In the genomic region with DNA sequence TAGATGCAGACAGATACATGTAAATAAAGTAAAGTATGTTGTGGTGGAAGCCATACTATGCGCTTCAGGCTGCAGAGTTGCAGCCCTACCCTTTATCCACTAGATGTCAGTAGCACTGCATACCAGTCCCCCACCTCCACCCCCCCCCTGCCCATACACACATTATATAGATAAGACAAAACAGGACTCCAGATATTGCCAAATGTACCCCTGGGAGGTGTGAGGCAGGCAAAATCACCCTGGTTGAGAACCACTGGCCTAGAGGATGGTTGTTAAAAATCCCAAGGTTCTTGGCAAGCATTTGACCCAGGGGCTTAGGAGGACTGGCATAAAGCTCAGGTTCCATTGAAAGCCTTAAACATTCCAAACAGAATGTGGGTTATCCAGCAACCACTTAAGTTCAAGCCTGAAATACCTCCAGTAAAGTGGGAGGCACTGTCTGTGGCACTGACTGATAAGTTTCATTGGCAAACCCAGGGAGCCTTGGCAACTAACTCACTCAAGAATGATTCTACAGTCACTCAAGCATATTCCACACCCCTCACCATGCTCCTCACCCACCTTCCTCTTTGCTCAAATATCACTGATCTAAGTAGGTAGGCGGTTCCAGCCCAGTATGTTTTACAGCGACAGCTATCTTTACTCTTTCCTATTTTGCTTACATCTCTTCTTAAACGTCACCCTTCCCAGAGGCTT, we compare ENCODE assay signal across 8 mouse cellular contexts. TPM values are rescaled to one million over a fixed set of nuclear protein-coding genes. Genes with fewer than 3 reads are reported as not detected.
DNase-seq lines count a peak whose midpoint lies in the region; ATAC-seq and TF ChIP-seq lines count a peak whose summit lies in the region.

No protein-coding gene starts in this region.

- TF ChIP-seq CTCF in gastrocnemius, adult 2 months (IDR thresholded peaks at IDR 0.05), result peak; percentile 94; the same call in 1 of the 2 replicates
- peak; percentile 93 for TF ChIP-seq CTCF in hindbrain, postnatal 0 days (IDR thresholded peaks at IDR 0.05; ENCODE audit: low read depth)

- WGBS in forebrain, embryonic 11.5 days, result 17% methylated on average over 4 of the region's 4 CpGs
- WGBS in hindbrain, postnatal 0 days, result 15% methylated on average over 4 of the region's 4 CpGs
- WGBS in liver, embryonic 16.5 days (ENCODE audit: insufficient replicate concordance), result 3% methylated on average over 4 of the region's 4 CpGs
- WGBS in neural tube, embryonic 11.5 days, result 26% methylated on average over 4 of the region's 4 CpGs

- no peaks in the 10 kb centered on the region for H3K9me3 ChIP-seq in forebrain, embryonic 11.5 days (ENCODE audit: control insufficient read depth, low read length)
- H3K9me3 ChIP-seq in hindbrain, postnatal 0 days (ENCODE audit: low read length), result no peaks in the 10 kb centered on the region
- no peaks in the 10 kb centered on the region for H3K9me3 ChIP-seq in liver, embryonic 16.5 days (replicated peaks; ENCODE audit: control insufficient read depth, low read length)
- H3K9me3 ChIP-seq in neural tube, embryonic 11.5 days (ENCODE audit: control insufficient read depth, low read length), result no peaks in the 10 kb centered on the region

- peak overlapping the region; percentile 90 for H3K4me3 ChIP-seq in gastrocnemius, adult 2 months
- peak overlapping the region; percentile 88 for H3K4me3 ChIP-seq in forebrain, embryonic 11.5 days (ENCODE audit: low read depth, low read length)
- H3K4me3 ChIP-seq in hindbrain, postnatal 0 days (ENCODE audit: low read length), result peak overlapping the region; percentile 84
- H3K4me3 ChIP-seq in liver, embryonic 16.5 days (ENCODE audit: low read depth, low read length), result peak overlapping the region; percentile 68
- peak overlapping the region; percentile 84 for H3K4me3 ChIP-seq in neural tube, embryonic 11.5 days (ENCODE audit: low read depth, low read length)

- H3K36me3 ChIP-seq in forebrain, embryonic 11.5 days (ENCODE audit: control insufficient read depth, insufficient read depth, low read length), result no peaks in the 10 kb centered on the region; the same call in 1 of the 2 replicates
- H3K36me3 ChIP-seq in hindbrain, postnatal 0 days (ENCODE audit: insufficient read depth, low read length), result peaks cover 6% of the 10 kb centered on the region; the same call in 1 of the 2 replicates
- peaks cover 2% of the 10 kb centered on the region; the same call in 1 of the 2 replicates for H3K36me3 ChIP-seq in liver, embryonic 16.5 days (ENCODE audit: control insufficient read depth, insufficient read depth)
- peaks cover 2% of the 10 kb centered on the region for H3K36me3 ChIP-seq in neural tube, embryonic 11.5 days (ENCODE audit: control insufficient read depth, insufficient read depth, low read length)

- peak overlapping the region; percentile 75 for H3K4me2 ChIP-seq in forebrain, embryonic 11.5 days (ENCODE audit: low read depth, low read length, severe bottlenecking)
- peak overlapping the region; percentile 93 for H3K4me2 ChIP-seq in hindbrain, postnatal 0 days (ENCODE audit: low read depth, low read length)
- H3K4me2 ChIP-seq in liver, embryonic 16.5 days (ENCODE audit: low read depth, low read length), result peak overlapping the region; percentile 80
- H3K4me2 ChIP-seq in neural tube, embryonic 11.5 days (ENCODE audit: low read depth), result peak overlapping the region; percentile 89

- no peaks in the 10 kb centered on the region for H3K27me3 ChIP-seq in forebrain, embryonic 11.5 days (ENCODE audit: control insufficient read depth, insufficient read depth, low read length)
- H3K27me3 ChIP-seq in hindbrain, postnatal 0 days (ENCODE audit: insufficient read depth, low read length), result no peaks in the 10 kb centered on the region
- no peaks in the 10 kb centered on the region for H3K27me3 ChIP-seq in liver, embryonic 16.5 days (ENCODE audit: control insufficient read depth, insufficient read depth, low read depth, low read length)
- H3K27me3 ChIP-seq in neural tube, embryonic 11.5 days (ENCODE audit: control insufficient read depth, insufficient read depth, low read length), result no peaks in the 10 kb centered on the region

- ATAC-seq in forebrain, embryonic 11.5 days (replicated peaks; ENCODE audit: low FRiP score), result no peak
- peak; percentile 27; the same call in 1 of the 2 replicates for ATAC-seq in hindbrain, postnatal 0 days
- ATAC-seq in liver, embryonic 16.5 days (ENCODE audit: low read depth), result peak; percentile 33
- ATAC-seq in neural tube, embryonic 11.5 days (ENCODE audit: insufficient read depth, low FRiP score, low TSS enrichment), result no peak

- peak overlapping the region; percentile 75; the same call in 1 of the 2 replicates for H3K9ac ChIP-seq in forebrain, embryonic 11.5 days (ENCODE audit: low read length)
- peak overlapping the region; percentile 93 for H3K9ac ChIP-seq in hindbrain, postnatal 0 days (replicated peaks; ENCODE audit: low read length)
- H3K9ac ChIP-seq in liver, embryonic 16.5 days (ENCODE audit: low read depth, low read length), result peak overlapping the region; percentile 73
- peak overlapping the region; percentile 85 for H3K9ac ChIP-seq in neural tube, embryonic 11.5 days (ENCODE audit: low read length)

- peak overlapping the region; percentile 99 for H3K27ac ChIP-seq in gastrocnemius, adult 2 months
- no peak overlapping the region for H3K27ac ChIP-seq in forebrain, embryonic 11.5 days (ENCODE audit: low read depth, low read length)
- H3K27ac ChIP-seq in hindbrain, postnatal 0 days, result peak overlapping the region; percentile 95
- peak overlapping the region; percentile 87 for H3K27ac ChIP-seq in liver, embryonic 16.5 days (ENCODE audit: low read length)
- H3K27ac ChIP-seq in neural tube, embryonic 11.5 days (ENCODE audit: low read depth, low read length), result no peak overlapping the region; the same call in 1 of the 2 replicates

- intact Hi-C loops in gastrocnemius, adult 2 months (cut with DNase I), result loop anchor here (2.0 kb wide), 2 partner anchors 84 to 146 kb away; no protein-coding TSS in a partner anchor
- intact Hi-C loops in gastrocnemius, postnatal 14 days (cut with DNase I; ENCODE audit: low total_unique reads), result loop anchor here (5.0 kb wide), 1 partner anchor 83 kb away; no protein-coding TSS in a partner anchor

- DNase-seq in gastrocnemius, adult 2 months, result no peak
- DNase-seq in gastrocnemius, postnatal 14 days, result no peak
- peak; percentile 81 for DNase-seq in brain, adult 2 months (ENCODE audit: low read depth, low spot score)
- peak; percentile 68 for DNase-seq in forebrain, embryonic 11.5 days (ENCODE audit: low spot score)
- peak; percentile 71 for DNase-seq in hindbrain, postnatal 0 days (ENCODE audit: low spot score)
- DNase-seq in neural tube, embryonic 11.5 days (ENCODE audit: low spot score), result peak; percentile 62
- DNase-seq in gastrocnemius, postnatal 4 days (ENCODE audit: low spot score in 2 of 2), result no peak

- H3K4me1 ChIP-seq in forebrain, embryonic 11.5 days (replicated peaks; ENCODE audit: control insufficient read depth, insufficient read depth, low read length), result no peaks in the 10 kb centered on the region; the same call in 1 of the 2 replicates
- H3K4me1 ChIP-seq in hindbrain, postnatal 0 days (ENCODE audit: insufficient read depth, low read length), result 0 out of 2 replicates have a peak, but pooled peaks cover 5% of the 10 kb centered on the region
- peaks cover 25% of the 10 kb centered on the region for H3K4me1 ChIP-seq in liver, embryonic 16.5 days (ENCODE audit: control insufficient read depth, low read depth, low read length)
- H3K4me1 ChIP-seq in neural tube, embryonic 11.5 days (ENCODE audit: control insufficient read depth, insufficient read depth, low read length), result peaks cover 4% of the 10 kb centered on the region

RNA-seq across cellular contexts. Expression of a gene that starts 1.2 kb away (rescaled TPM):
- 10 to 100 TPM; 34.5 to 43.4 TPM for total RNA-seq in gastrocnemius, adult 2 months (2021)
- total RNA-seq in gastrocnemius, postnatal 14 days (2021), result 10 to 100 TPM; 20.8 to 28.0 TPM
- 81.4 and 82.2 TPM in 2 replicates for polyA plus RNA-seq in forebrain, embryonic 11.5 days (2014; fragmentation: Nextera tagmentation; extraction: Ambion mirVana)
- total RNA-seq in hindbrain, postnatal 0 days (2014; rRNA removed), result 73.6 and 76.3 TPM in 2 replicates
- polyA plus RNA-seq in hindbrain, postnatal 0 days (2015; fragmentation: Nextera tagmentation; extraction: Ambion mirVana), result 95.7 and 103 TPM in 2 replicates
- polyA plus RNA-seq in liver, embryonic 16.5 days (2015; fragmentation: Nextera tagmentation; extraction: Ambion mirVana), result 37.9 and 42.2 TPM in 2 replicates
- 73.2 and 81.3 TPM in 2 replicates for polyA plus RNA-seq in neural tube, embryonic 11.5 days (2014; fragmentation: Nextera tagmentation; extraction: Ambion mirVana)
- 10 to 100 TPM; 36.7 to 50.5 TPM for total RNA-seq in gastrocnemius, postnatal 4 days (2021)

RNA-seq across cellular contexts. Expression of a gene that starts 28.1 kb away (rescaled TPM):
- 10 to 100 TPM; 33.2 to 40.2 TPM for total RNA-seq in gastrocnemius, adult 2 months (2021)
- 10 to 100 TPM; 29.3 to 30.5 TPM for total RNA-seq in gastrocnemius, postnatal 14 days (2021)
- 70.5 and 78.4 TPM in 2 replicates for polyA plus RNA-seq in forebrain, embryonic 11.5 days (2014; fragmentation: Nextera tagmentation; extraction: Ambion mirVana)
- 94.4 and 108 TPM in 2 replicates for total RNA-seq in hindbrain, postnatal 0 days (2014; rRNA removed)
- 66.4 and 75.2 TPM in 2 replicates for polyA plus RNA-seq in hindbrain, postnatal 0 days (2015; fragmentation: Nextera tagmentation; extraction: Ambion mirVana)
- 29.7 and 31.2 TPM in 2 replicates for polyA plus RNA-seq in liver, embryonic 16.5 days (2015; fragmentation: Nextera tagmentation; extraction: Ambion mirVana)
- 50.6 and 51.8 TPM in 2 replicates for polyA plus RNA-seq in neural tube, embryonic 11.5 days (2014; fragmentation: Nextera tagmentation; extraction: Ambion mirVana)
- total RNA-seq in gastrocnemius, postnatal 4 days (2021), result 10 to 100 TPM; 50.8 to 75.1 TPM

RNA-seq across cellular contexts. Expression of a gene that starts 40.1 kb away (rescaled TPM):
- 10 to 100 TPM; 13.0 to 13.7 TPM for total RNA-seq in gastrocnemius, adult 2 months (2021)
- 10 to 100 TPM; 14.3 to 15.3 TPM for total RNA-seq in gastrocnemius, postnatal 14 days (2021)
- polyA plus RNA-seq in forebrain, embryonic 11.5 days (2014; fragmentation: Nextera tagmentation; extraction: Ambion mirVana), result 55.2 and 56.2 TPM in 2 replicates
- 50.4 and 56.8 TPM in 2 replicates for total RNA-seq in hindbrain, postnatal 0 days (2014; rRNA removed)
- 24.2 and 28.4 TPM in 2 replicates for polyA plus RNA-seq in hindbrain, postnatal 0 days (2015; fragmentation: Nextera tagmentation; extraction: Ambion mirVana)
- polyA plus RNA-seq in liver, embryonic 16.5 days (2015; fragmentation: Nextera tagmentation; extraction: Ambion mirVana), result 4.8 and 5.8 TPM in 2 replicates
- polyA plus RNA-seq in neural tube, embryonic 11.5 days (2014; fragmentation: Nextera tagmentation; extraction: Ambion mirVana), result 43.8 and 47.2 TPM in 2 replicates
- 10 to 100 TPM; 32.6 to 34.3 TPM for total RNA-seq in gastrocnemius, postnatal 4 days (2021)

RNA-seq across cellular contexts. Expression of a gene that starts 54.2 kb away (rescaled TPM):
- under 1 TPM; 0.06 to 0.31 TPM for total RNA-seq in gastrocnemius, adult 2 months (2021)
- total RNA-seq in gastrocnemius, postnatal 14 days (2021), result under 1 TPM in 1 of 2 experiments, not detected in 1; 0.14 TPM
- polyA plus RNA-seq in forebrain, embryonic 11.5 days (2014; fragmentation: Nextera tagmentation; extraction: Ambion mirVana), result 0.21 and 0.47 TPM in 2 replicates
- total RNA-seq in hindbrain, postnatal 0 days (2014; rRNA removed), result 1.2 and 2.8 TPM in 2 replicates
- 0.61 and 1.2 TPM in 2 replicates for polyA plus RNA-seq in hindbrain, postnatal 0 days (2015; fragmentation: Nextera tagmentation; extraction: Ambion mirVana)
- polyA plus RNA-seq in liver, embryonic 16.5 days (2015; fragmentation: Nextera tagmentation; extraction: Ambion mirVana), result 2.6 and 2.9 TPM in 2 replicates
- 0.42 and 0.82 TPM in 2 replicates for polyA plus RNA-seq in neural tube, embryonic 11.5 days (2014; fragmentation: Nextera tagmentation; extraction: Ambion mirVana)
- total RNA-seq in gastrocnemius, postnatal 4 days (2021), result 1 to 10 TPM in 1 of 2 experiments, under 1 TPM in 1; 0.47 to 1.5 TPM

Comparison
In these comparisons a context has a peak if more than half of its experiments do, and no peak if none do; other contexts are left out.
1. DNase-seq: peak in brain, adult 2 months (single experiment), forebrain, embryonic 11.5 days (single experiment), hindbrain, postnatal 0 days (single experiment) and neural tube, embryonic 11.5 days (single experiment); none in gastrocnemius, adult 2 months (single experiment), gastrocnemius, postnatal 14 days (single experiment) and gastrocnemius, postnatal 4 days (0 of 2).
2. H3K27ac ChIP-seq: peak in gastrocnemius, adult 2 months (single experiment), hindbrain, postnatal 0 days (single experiment) and liver, embryonic 16.5 days (single experiment); none in forebrain, embryonic 11.5 days (single experiment) and neural tube, embryonic 11.5 days (single experiment).
3. ATAC-seq: peak in hindbrain, postnatal 0 days (single experiment) and liver, embryonic 16.5 days (single experiment); none in forebrain, embryonic 11.5 days (single experiment) and neural tube, embryonic 11.5 days (single experiment).
4. Peak in every context shown above with its lines, with median percentiles within 50 percentile points of each other: H3K4me3 ChIP-seq, H3K4me2 ChIP-seq and H3K9ac ChIP-seq.